Mouse (Mus musculus) NIH3T3 (cell line): ENCODE results near the gene Bves.

ENCODE experiments used
- DNase-seq: peaks from one replicate; pipeline ENCODE4 v3.0.0-alpha.2; 2012; ENCODE audit warnings: low read depth

The Bves gene

DNA sequence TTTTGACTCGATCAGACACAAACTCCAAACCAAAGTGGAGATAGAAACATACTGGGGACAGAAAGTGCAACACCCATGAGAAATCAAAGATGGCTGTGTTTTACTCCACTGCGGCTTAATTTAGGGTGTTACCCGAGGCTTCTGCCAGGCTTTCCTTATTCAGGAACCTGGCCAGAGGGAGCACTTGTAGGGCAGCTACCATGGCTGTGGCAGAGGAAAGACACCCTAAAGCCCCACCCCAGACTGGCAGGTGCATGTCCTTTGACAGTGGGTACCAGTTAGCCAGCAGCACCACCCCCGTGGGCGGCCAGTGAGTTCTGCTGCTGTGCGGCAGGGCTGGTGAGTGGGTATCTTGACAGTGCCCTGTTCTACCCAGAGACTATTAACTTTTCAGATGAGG is 20.5 kb downstream of the Bves start:
- no peak for DNase-seq

DNA sequence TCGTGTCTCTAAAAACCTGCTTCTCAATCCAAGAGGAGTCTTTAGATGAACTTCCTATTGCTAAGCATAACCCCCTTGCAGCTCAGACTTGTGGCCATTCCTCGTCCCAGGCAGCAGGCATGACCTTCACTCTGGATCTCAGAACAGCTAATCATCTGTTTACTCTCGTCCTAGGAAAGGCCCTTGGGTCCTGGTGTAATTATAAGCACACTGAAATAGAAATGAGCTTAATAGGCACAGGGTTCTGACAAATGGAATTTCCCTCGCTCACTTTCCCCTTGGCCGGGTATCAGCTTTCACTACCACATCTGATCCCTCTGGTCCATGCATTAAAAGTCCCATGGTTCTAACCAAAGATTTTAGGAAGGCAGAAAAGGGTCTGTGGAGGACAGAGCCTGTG is 27.8 kb downstream of the Bves start:
- DNase-seq: no peak

DNA sequence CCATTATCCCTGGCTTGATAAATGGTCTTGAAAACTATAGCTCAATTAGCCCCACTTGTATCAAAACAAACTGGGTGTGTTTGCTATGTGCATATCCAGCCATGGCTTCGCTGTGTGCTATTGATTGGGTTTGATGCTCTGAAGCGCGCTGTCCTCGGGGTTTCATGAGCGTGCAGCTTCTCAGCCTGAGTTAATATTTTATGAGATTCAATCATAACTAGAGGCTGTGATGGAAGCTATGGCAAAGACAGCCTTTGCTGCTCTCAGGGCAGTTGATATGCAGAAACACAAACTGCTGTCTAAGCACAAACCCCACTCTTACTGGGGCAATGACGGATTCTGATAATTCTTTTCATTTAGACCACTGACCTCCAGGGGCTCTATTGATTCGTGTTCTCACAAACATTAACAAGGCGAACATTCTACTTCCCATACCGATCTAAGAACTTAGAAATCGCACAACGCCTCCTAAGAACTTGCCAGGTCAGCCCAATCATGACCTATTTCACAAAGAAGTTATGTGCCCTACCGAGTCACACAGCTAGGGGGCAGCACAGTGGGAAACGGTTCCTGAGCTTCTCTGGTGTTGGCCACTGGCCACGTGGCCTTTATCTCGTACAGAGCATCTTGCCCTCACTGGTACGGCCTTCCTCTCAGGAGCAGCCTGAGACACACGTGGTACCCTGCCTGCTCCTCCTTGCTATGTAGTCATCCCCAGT is 31.6 kb downstream of the Bves start:
- no peak for DNase-seq

DNA sequence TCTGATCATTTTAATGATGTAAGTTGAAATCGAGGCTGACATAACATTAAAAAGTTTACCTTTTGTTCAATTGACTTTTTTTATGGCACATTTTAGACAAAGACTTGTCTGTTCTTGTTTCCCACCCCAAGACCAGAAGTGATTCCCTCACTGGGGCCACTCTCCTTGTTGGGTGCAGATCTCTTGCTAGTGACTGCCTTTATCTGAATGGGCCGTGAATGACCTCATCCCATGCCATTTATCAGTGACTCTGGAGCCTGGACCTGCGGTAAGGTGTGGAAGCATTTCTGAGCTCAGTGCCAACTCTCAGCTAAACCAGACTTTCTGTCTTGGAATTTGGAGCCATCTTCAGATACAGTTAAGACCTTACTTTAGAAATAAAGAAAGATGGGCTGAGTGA is 34.1 kb downstream of the Bves start:
- no peak for DNase-seq

DNA sequence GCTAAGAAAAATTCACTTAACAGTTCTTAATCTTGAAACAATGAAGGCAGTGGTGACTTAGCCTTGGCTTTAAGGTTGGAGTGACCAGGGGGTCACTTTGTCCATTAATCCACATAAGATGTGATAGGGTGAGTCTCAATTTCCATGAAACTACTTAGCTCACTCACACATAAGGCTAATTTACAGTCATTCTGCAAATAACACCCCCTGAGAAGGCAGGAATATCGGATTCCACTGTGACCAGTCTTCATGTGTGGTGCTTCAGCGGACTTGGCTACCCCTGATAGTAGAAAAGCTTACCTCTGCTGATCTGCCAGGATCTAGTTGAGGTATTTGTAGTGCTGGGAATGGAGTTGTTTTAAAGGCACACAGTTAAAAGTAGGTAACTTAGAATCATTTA is 35.0 kb downstream of the Bves start:
- DNase-seq: no peak

DNA sequence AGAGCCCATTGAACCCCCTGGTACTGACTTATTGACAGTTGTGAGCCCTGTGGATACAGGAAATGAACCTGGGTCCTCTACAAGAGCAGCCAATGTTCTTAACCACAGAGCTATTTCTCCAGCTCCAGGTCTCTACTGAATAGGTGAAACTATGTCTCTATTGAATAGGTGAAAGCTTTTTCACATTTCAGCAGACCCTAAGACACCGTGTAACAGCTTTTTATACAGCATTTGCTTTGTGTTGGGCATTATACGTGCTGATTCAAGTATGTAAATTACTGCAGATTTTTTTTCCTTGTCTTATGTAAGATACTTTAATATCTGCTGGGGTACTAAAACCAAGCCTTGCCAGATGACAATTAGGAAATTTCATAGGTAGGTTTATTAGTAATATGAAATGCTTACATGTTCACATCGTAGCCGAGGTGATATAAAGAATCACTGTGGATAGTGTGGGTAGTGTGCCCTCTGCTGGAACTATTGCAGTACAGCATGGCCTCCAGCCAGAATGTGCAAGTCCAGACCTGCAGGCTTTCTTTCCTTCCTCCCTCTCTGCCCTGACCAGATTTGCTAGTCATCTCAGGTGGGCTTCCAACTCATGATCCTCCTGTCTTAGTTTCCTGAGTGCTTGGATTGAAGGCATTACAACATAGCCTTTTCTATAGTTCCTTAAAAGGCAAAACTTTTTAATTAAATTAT is 37.6 kb downstream of the Bves start:
- peak; percentile 92 for DNase-seq

DNA sequence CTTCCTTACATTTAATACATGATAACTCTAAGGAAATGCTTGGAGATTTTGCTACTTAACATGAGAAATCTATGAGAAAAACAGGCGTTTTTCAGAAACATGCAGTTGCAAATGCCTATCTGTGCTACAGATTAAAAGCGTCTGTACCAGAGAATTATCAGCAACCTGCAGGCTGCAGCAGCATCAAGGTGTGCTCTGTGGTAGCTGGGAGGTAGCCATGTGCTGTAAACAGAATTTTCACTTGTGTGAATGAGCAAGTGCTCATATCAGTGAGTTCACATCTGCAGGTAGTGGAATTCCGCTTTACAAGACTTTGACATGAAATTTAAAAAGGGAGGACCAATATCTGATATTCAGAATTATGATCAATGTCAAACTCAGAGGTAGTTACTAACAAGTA is 42.7 kb downstream of the Bves start:
- DNase-seq: no peak

DNA sequence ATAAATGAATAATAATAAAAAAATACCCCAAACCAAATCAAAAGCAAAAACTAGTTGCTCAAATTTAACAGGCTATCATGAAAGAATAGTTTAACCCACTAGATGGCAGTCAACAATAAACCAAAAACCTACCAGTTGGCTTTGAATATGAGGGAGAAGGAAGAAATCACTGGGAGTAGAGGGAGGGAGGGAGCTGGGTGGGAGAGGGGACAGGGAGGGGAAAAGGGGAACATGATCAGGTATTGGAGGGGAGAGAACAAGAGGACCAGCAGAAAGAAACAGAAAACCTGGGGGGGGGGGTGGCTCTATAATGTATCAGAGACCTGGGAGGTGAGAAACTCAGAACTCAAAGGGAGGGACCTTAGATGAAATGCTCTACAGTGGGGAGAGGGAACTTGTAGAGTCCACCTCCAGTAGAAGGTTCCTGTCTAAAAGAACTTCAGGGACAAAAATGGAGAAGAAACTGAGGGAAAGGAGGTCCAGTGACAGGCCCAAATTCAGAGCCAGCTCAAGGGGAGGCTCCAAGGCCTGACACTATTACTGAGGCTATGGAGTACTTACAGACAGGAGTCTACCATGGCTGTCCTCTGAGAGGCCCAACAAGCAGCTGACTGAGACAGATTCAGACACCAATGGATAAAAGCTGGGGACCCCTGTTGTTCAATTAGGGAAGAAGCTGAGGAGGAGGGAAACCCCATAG is 46.5 kb downstream of the Bves start:
- peak; percentile 71 for DNase-seq

DNA sequence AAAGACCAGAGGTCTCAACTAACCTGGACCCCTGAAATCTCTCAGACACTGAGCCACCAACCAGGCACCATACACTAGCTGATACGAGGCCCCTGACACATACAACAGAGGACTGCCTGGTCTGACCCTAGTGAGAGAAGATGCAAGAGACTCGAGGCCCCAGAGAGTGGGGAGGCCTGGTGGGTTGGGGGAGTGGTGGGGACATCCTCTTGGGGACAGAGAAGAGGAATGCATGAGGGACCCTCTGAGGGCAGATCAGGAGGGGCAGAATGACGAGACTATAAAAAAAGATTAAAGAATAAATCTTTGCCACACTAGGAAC is 47.0 kb downstream of the Bves start:
- DNase-seq: no peak

DNA sequence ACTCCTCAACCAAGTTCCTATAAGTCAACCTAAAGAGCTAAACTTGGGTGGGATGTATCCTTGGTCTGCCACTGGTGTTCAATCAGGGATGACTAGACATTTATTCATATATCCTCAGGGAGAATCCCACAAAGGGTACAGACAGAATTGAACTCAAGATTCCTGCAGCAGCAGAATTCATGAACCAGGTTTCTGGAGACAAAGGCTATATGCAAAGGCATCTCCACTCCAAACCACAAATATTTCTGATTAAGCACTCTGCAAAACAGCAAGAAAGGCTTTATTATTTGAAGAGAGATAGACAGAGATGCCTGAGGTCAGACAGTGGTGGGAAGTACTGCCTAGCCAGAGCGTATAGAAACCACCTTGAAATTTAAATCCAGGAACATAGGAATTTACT is 62.6 kb downstream of the Bves start:
- peak; percentile 40 for DNase-seq

DNA sequence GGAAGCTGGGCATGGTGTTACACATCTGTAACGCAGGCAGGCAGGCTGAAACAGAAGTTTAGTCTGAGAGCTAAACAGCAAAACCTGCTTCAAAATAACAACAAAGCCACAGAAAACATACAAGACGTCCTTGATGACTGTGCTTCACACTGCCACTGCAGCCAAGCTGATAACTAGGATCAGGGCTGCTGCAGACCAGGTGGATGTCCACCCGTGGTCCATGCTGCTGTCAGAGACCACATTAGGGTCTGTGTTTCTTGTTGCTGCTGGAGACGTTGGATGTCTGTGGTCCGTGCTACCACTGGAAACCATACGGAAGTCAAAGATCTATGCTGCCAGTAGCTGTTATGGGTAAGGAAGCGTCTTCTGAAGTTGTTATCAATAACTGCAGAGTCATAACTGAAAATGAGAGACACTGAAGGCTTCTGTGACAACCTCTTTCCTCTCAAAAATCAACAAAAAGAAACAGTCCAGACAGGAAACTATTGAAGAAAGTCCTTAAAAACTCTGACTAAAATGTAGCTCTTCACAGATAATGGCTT is 64.2 kb downstream of the Bves start:
- no peak for DNase-seq

DNA sequence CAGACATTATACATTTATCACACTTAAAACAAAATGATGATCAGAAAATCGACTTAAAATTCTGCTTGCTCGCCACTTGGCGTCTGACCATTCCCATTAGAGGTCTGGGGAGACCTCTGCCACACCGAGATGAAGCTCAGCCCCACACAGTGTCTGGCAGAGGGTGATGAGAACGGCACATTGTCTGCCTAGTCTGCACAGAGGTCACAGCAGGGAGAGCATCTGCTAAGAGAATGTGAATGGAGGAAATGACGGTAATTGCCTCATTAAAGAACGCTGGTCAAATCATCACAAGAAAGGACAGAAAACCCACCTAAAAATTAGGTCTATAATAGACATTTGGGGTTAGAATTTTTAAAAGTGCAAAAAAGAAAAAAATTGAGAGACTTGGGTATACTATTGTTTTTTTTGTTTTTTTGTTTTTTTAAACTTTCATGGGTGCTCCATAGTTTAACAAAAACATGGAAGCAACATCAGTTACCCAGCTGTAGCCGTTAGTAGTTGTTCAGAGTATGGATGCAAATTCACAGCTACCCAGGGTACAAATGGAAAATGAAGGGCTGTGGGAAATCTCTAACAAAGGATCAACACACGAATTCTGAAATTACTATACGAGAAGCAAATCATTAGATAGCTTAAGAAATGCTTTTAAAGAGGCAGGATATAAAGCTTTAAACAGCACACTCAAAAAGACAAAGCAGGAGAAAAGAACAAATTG is 75.2 kb downstream of the Bves start:
- no peak for DNase-seq

DNA sequence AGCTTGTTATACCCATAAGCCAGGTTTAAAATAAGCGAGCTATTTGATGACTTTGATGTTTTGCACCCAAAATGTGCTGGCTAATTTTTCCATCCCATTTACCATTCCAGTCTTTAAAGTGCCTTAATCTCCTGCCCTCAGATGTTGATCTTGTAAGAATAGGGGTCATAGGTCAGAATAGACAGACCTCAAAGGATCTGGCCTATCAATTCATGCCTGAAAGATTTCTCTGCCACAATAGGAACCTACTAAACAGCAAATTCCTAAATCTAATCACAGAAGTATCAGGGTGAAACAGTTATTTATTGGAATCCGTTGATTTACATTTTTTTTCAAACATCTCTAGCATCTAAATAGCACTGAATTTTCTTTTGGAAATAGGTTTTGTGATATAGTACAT is 76.2 kb downstream of the Bves start:
- no peak for DNase-seq

DNA sequence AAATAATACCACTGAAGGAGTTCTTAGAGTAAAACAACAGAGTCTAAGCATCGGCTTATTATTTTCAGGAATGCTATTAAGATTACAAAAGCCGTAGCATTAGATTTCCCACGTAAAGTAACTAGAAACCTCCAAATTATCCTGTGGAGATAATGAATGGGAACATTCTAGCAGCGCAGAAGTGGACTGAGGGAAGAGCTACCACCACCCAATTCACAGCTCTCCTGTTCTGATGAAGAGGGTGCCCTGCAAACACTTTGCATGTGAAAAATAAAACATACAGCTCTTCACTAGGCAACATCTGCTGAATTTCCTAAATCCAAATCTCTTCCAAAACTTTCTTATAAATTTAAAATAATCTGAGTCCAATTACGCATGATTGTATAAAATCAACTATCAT is 76.6 kb downstream of the Bves start:
- DNase-seq: no peak
